Mouse (Mus musculus) erythroid progenitor cell, adult 5-6 weeks (primary cell): Measurements from ENCODE around the gene Ifitm1. TPM values are rescaled to one million over a fixed set of nuclear protein-coding genes. Genes with fewer than 3 reads are reported as not detected.

Experiments used
- ATAC-seq: replicated peaks from 2 replicates; pipeline ENCODE4 v1.8.0; 2016; ENCODE audit warnings: moderate number of reproducible peaks, mild to moderate bottlenecking, moderate TSS enrichment, inconsistent platforms; ENCODE audit not compliant: poor library complexity, low FRiP score, severe bottlenecking
- total RNA-seq, 2 experiments: library from RNA; stranded (forward) in 1 of 2; stranded (reverse) in 1 of 2; fragments of 150-400 nt in 1 of 2; fragments of 186-747, 209-891 nt in 1 of 2; gene quantifications; 2 replicates each; pipeline versions ENCODE4 v1.2.3 to v1.2.4; 2015 to 2017; ENCODE audit warnings: low replicate concordance in 2 of 2

The Ifitm1 gene
- total RNA-seq (2015; ENCODE audit: low replicate concordance) (31.0 TPM in 1 of 2 replicates, not detected in the other), total RNA-seq (2017; ENCODE audit: low replicate concordance) (0.90 and 20.6 TPM in 2 replicates)

- ATAC-seq, result no peak
Measured at GRCm38 (mm10) chr7:140966921-140967320, at the start of gene Ifitm1. TSS of gene Ifitm1 (plus strand) at chr7:140967221.

GRCm38 (mm10) chr7:140919911-140920310 lies 47.1 kb upstream of the Ifitm1 start:
- ATAC-seq, result no peak

DNA sequence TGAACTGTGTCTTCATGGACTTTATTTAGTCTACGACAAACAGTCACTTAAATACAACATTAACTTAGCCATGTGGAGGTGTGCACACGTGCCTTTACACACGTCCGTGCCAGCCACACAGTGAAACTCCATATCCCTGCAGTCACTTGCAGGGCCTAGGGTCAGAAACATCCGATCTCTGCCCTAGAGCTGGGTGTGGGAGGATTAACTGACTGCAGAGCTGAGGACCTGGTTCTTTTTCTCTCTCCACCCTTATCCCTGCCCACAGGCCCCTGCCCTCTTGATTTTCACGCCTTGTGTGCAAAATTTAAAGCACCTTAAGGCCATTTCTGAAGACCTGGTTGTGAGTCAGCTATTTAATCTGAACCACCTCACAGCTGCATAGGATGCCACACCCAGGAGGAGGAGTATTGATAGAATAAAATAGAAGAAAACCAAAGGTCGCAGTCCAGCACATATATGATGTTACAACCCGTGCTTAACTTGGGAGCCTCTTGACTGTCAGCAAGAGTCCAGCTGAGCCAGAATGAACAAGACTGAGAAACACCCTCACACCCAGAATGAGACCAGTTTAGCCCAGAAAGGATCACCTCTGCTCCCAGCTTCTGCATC lies 46.5 kb upstream of the Ifitm1 start, which contains the start of gene Nlrp6:
Gene Nlrp6 (plus strand): TSS at position 485 of the 612 bp plus-strand sequence.
- no peak for ATAC-seq

- no peak for ATAC-seq
Measured at GRCm38 (mm10) chr7:140921225-140921975, 45.6 kb upstream of the Ifitm1 start.

GRCm38 (mm10) chr7:140922398-140923069 lies 44.5 kb upstream of the Ifitm1 start:
- ATAC-seq, result no peak

DNA sequence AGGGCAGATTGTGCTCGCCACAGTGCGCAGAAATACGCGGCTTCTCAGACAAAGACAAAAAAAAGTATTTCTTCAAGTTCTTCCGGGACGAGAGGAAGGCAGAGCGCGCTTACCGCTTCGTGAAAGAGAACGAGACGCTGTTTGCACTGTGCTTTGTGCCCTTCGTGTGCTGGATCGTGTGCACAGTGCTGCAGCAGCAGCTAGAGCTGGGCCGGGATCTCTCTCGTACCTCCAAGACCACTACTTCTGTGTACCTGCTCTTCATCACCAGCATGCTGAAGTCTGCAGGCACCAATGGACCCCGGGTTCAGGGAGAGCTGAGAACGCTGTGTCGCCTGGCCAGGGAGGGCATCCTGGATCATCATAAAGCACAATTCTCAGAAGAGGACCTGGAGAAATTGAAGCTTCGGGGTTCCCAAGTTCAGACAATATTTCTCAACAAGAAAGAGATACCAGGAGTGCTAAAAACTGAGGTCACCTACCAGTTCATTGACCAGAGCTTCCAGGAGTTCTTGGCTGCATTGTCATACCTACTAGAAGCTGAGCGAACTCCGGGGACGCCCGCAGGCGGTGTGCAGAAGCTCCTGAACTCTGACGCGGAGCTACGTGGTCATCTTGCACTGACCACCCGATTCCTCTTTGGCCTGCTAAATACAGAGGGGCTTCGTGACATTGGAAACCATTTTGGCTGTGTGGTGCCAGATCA lies 43.8 kb upstream of the Ifitm1 start:
- ATAC-seq, result no peak

GRCm38 (mm10) chr7:140927181-140927580 lies 39.8 kb upstream of the Ifitm1 start:
- no peak for ATAC-seq

DNA sequence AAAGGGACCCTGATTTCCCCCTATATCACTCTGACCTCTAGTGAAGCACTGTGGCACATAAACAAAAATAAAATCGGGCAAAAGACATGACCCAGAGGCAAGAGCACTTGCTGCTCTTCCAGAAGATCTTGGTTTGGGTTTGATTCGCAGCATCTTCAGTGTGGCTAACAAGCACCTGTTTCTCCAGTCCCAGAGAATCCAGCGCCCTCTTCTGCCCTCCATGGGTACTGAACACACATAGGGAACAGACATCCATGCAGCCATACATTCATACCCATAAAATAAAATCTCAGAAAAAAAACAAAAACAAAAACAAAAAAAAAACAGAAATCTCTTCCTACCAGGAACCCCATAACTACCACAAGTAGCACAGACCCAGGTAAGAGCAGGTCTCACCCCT lies 28.6 kb upstream of the Ifitm1 start:
- no peak for ATAC-seq

DNA sequence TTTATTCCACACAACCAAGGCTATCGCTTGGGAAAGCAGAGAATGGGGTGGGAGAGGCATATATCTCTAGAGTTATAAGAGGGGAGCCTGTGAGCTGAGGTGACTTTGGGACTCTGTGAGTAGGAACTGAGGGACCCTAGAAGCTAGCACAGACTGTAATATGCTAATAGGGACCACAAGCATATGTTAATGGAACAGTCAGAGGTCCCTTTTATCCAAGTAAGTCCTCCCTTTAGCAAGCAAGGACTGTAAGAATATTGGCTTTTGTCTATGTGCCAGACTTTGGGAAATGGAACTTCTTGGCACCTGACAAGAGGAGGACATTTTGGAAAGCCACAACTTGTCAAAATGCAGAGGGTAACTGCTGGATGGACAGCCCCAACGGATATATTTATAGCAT lies 28.1 kb upstream of the Ifitm1 start:
- ATAC-seq, result no peak

GRCm38 (mm10) chr7:140939669-140940171 lies 27.3 kb upstream of the Ifitm1 start:
- ATAC-seq, result no peak

DNA sequence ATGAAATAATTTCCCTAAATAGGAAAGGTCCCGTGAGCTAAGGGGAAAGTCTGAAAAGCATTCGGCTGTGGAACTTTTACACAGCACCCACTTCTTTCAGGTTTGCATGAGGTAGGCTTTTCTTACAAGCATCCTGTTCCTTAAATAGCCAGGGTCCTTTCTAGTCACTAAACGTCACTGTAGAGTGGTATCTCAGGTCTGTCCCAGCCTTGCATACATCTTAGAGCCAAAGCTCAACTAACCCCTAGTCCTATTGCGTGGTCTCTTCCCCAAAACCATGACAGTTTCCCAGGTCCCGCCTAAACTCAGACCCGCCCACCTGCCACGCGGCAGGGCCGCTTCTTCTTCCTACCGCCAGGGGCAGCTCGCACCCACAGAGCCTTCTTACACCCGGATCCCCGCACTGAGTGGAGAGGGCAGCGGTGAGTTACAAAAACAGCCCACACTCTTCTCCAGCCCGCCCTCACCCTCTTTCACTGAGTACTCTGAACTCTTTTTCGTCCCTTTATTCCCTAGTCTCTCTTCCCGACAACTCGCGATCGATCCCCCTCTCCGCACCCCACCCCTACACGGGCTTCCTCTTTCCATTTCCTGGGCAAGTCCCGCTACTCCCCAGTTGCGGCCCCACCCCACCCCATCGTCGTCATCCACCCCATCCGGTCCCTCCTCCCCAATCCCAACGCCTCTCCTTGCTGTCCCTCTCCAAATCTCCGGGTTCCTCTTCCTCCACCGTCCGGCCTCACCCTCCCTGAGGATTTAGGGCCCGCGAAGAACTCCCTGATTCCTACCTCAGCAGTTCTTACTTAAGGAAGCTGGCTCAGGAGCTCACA lies 25.6 kb upstream of the Ifitm1 start, which contains the start of gene Pgghg:
Gene Pgghg (plus strand): TSS at position 170 of the 830 bp plus-strand sequence.
- ATAC-seq, result peak; percentile 93

GRCm38 (mm10) chr7:140942341-140942740 lies 24.7 kb upstream of the Ifitm1 start:
- no peak for ATAC-seq

DNA sequence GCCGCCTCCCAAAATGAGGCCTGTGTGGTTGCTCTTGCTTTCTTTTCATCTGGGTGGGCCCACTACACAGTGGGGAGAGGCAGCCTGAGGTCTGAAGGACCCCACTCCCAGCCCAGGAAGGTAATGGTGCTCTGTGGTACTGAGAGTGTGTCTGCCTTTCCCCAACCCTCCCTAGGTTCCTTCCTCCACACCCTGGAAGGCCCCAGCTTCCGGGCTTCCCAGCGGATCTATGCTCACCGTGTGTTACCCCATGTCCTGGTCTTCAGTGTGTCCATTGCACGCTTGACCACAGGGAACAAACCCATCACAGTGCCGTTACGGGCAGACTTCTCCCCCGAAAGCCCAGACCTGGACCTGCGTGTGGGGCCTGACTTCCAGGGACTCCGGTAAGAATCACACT lies 24.2 kb upstream of the Ifitm1 start:
- ATAC-seq, result no peak

DNA sequence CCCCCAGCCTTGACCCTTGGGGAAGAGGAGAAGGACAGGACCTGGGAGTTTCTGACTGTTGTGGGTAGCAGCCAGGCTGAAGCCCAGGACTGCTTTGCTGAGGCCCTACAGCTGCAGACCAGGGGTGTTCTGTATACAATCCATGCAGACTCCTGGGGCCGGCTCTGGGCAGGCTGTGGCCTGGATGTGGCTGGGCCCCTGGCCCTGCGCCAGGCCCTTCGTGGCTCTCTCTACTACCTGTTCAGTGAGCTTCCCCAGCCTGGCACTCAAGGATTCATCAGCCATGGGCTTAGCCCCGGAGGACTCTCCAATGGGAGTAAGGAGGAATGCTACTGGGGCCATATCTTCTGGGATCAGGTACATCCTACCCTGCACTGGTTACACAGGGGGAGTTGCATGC lies 23.7 kb upstream of the Ifitm1 start:
- ATAC-seq, result no peak

DNA sequence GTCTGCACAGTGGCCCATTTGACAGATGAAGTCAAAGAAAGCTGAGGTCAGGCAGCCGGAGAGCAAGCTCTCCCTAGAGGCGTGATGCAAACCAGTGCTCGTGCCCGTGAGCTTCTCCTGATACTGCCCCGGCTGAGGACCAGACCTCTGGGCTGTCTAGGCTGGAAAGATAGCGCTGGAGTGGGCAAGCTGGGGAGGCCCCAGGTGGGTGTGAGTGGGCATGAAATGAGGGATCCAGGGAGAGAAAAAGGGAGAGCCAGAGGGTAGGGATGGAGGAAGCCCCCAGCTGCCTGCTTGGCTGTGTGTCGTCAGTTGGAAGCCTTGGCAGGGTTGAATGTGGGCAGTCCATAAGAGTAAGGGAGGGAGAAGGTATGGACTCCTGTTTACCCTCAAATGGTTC lies 22.8 kb upstream of the Ifitm1 start:
- ATAC-seq, result no peak

DNA sequence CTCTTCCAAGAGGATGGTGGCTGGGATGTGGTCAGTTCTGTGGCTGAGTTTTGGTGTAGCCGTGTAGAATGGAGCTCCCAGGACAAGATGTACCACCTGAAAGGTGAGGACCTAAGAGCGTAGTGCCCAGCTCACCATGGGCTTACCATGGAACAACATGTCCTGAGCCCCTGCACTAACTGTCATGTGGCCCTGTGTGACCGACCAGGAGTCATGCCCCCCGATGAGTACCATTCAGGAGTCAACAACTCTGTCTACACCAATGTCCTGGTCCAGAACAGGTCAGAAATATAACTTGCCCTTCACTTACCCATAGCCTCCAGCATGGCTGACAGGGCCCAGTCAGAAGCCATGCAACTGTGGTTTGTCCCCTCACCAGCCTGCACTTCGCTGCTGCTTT lies 21.8 kb upstream of the Ifitm1 start:
- no peak for ATAC-seq

GRCm38 (mm10) chr7:140946311-140946710 lies 20.7 kb upstream of the Ifitm1 start:
- no peak for ATAC-seq

- no peak for ATAC-seq
Measured at GRCm38 (mm10) chr7:140946980-140947379, 20.0 kb upstream of the Ifitm1 start.

DNA sequence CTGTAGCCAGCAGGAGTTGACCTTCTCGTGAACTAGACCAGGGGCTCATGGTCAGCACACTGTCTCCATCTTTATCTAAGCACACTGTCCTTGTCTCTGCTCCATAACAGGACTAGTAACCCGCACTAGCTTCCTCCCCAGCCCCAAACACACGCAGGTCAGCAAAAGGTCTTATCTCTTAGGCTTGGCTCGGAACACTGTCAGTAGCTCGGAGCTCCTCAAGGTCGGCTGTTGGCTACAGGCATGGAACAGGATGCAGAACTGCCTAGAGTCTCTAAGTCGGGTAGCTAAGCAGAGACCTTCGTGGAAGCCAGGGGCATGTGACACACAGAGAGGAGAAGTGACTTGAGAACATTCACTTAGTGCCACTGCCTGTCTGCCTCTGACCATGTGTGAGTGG lies 18.9 kb upstream of the Ifitm1 start:
- no peak for ATAC-seq
